Mouse (Mus musculus): ENCODE measurements around the gene Gli1. TPM values are rescaled to one million over a fixed set of nuclear protein-coding genes. Genes with fewer than 3 reads are reported as not detected.

The Gli1 gene
- polyA plus RNA-seq, 1 experiment from 2014 or later: 16.9 TPM

DNA sequence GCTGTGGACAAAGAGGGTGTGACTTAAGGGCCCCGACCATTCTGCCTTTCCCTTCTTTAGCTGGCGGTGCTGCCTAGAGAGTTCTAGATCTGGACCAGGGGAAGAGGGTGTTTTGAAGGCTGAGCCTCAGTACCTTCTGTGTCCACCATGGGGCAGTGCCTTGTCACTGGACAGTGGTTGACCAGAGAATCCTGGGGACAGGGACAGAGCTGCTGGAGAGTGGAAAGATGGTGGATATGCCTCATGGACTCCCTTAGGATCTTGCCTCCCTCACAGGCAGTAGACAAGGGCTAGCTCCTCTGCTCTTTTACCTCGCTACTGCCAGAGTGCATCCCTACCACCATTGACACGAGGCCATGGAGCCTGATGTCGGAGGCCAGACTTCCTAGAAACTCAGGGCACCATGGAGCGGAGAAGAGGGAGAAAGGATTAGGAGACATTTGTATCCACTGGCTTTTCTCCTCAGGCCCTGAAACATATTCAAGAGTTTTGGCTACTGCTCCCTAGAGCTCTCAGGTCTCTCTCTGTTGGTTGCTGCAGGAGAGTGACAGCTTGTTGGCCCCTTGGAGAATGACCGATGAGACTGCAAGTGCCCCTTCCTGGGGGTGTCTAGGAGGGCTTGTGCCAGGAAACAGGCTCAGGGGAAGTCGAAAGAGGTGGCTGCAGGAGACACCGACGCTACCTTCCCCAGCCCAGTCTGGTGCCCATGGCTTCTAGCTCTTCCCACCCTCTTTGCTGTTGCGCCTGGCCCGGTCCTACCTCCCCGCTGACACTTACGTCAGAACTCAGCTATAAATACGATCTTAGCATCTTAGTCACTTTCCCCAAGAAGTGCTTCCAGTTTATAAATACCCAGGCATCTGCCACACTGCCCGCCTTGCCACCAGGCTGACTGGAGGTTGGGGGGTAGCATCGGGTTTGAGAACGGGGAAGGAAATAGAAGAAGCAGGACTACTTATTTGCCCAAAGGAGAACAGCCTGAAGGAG lies 12.4 kb upstream of the Gli1 start, which contains the start of gene Inhbe:
Gene Inhbe, minus strand, starts transcription at position 503 of the 987 bp plus-strand sequence.
- no peaks in the 10 kb centered on the region for H3K27me3 ChIP-seq (ENCODE audit: insufficient read depth, low read length)
- no peaks in the 10 kb centered on the region for H3K36me3 ChIP-seq (ENCODE audit: insufficient read depth)
- no peaks in the 10 kb centered on the region for H3K4me1 ChIP-seq (ENCODE audit: insufficient read depth)
- no peaks in the 10 kb centered on the region for H3K9me3 ChIP-seq (ENCODE audit: low read depth, low read length)
- TF ChIP-seq CTCF (IDR thresholded peaks at IDR 0.05; ENCODE audit: low read depth): peak; percentile 57
- WGBS: 74% methylated on average over 18 of the region's 18 CpGs
- no peak within 1 kb of the TSS for H3K4me2 ChIP-seq
- peak; percentile 24 for DNase-seq
- no peak within 1 kb of the TSS for H3K27ac ChIP-seq (ENCODE audit: low read depth)
- H3K9ac ChIP-seq: no peak within 1 kb of the TSS
- no peak for ATAC-seq (ENCODE audit: insufficient read depth)
- H3K4me3 ChIP-seq (ENCODE audit: low read depth, low read length): no peak within 1 kb of the TSS

DNA sequence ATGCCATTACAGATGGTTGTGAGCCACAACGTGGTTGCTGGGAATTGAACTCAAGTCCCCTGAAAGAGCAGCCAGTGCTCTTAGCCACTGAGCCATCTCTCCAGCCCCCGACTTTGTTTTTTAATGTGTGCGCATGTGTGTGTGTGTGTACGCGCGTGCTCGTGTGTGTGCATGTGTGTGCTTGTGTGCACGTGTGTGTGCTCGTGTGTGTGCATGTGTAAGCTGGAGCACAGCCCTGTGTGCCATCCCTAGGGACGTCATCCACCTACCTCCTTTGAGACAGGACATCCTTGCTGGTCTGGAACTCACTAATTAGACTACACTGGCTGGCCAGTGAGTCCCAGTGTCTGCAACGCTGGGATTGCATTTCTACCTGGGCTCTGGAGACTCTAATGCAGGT lies 11.0 kb upstream of the Gli1 start:
- no peak for TF ChIP-seq CTCF (IDR thresholded peaks at IDR 0.05; ENCODE audit: low read depth)
- DNase-seq (no peak), ATAC-seq (ENCODE audit: insufficient read depth) (no peak)
- Histone ChIP-seq H3K36me3 (ENCODE audit: insufficient read depth) (no peaks in the 10 kb centered on the region), H3K9me3 (ENCODE audit: low read depth, low read length) (no peaks in the 10 kb centered on the region), H3K27ac (ENCODE audit: low read depth) (no peak overlapping the region), H3K4me1 (ENCODE audit: insufficient read depth) (no peaks in the 10 kb centered on the region), H3K4me2 (no peak overlapping the region), H3K27me3 (ENCODE audit: insufficient read depth, low read length) (no peaks in the 10 kb centered on the region), H3K9ac (no peak overlapping the region), H3K4me3 (ENCODE audit: low read depth, low read length) (no peak overlapping the region)
- WGBS: 90% methylated on average over 11 of the region's 11 CpGs

DNA sequence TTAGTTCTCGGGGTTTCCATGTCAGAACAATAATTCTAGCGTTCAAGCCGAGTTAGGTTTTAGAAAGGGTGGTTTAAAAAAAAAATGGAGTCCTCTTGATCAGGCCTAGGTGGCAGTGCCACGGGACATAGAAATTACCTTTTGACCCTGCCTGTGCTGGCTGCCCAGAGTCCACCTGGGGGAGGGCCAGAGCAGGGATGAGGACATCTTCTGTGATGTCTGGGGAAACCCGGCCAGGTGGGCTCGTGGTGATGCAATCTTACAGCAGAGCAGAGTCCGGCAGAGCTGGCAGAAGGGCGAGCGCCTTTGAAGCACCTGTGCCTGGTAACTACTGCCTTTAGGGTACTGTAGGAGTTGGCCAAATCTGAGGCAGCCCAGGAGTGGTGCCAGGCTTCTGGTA lies 10.4 kb upstream of the Gli1 start:
- Histone ChIP-seq H3K27ac (ENCODE audit: low read depth) (no peak overlapping the region), H3K9ac (no peak overlapping the region), H3K36me3 (ENCODE audit: insufficient read depth) (no peaks in the 10 kb centered on the region), H3K4me3 (ENCODE audit: low read depth, low read length) (no peak overlapping the region), H3K9me3 (ENCODE audit: low read depth, low read length) (no peaks in the 10 kb centered on the region), H3K4me1 (ENCODE audit: insufficient read depth) (no peaks in the 10 kb centered on the region), H3K4me2 (no peak overlapping the region), H3K27me3 (ENCODE audit: insufficient read depth, low read length) (no peaks in the 10 kb centered on the region)
- 82% methylated on average over 9 of the region's 9 CpGs for WGBS
- ATAC-seq (ENCODE audit: insufficient read depth) (no peak), DNase-seq (no peak)
- no peak for TF ChIP-seq CTCF (IDR thresholded peaks at IDR 0.05; ENCODE audit: low read depth)

DNA sequence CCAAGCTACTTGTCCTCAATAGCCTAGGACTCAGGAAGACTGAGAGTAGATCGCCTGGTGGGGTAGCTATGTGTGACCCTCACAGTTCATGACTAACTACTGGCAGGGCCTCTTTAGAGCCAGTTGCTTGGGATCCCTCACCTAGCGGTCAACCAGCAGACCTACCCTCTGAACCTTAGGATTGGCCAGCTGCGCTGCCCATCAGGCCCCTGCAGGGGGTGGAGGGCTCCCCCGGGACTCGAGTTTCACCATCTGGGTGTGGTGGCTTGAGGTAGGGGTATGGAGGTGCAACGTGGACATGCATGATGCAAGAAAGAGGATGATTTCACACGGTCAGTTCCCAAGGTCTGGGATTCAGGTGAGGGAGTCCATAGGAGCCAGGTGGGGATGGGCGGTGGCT lies 9.9 kb upstream of the Gli1 start:
- 67% methylated on average over 8 of the region's 8 CpGs for WGBS
- ATAC-seq (ENCODE audit: insufficient read depth) (no peak), DNase-seq (no peak)
- no peaks in the 10 kb centered on the region for H3K36me3 ChIP-seq (ENCODE audit: insufficient read depth)
- H3K4me2 ChIP-seq: no peak overlapping the region
- no peak overlapping the region for H3K4me3 ChIP-seq (ENCODE audit: low read depth, low read length)
- no peaks in the 10 kb centered on the region for H3K9me3 ChIP-seq (ENCODE audit: low read depth, low read length)
- no peak overlapping the region for H3K9ac ChIP-seq
- TF ChIP-seq CTCF (IDR thresholded peaks at IDR 0.05; ENCODE audit: low read depth): no peak
- H3K4me1 ChIP-seq (ENCODE audit: insufficient read depth): no peaks in the 10 kb centered on the region
- no peaks in the 10 kb centered on the region for H3K27me3 ChIP-seq (ENCODE audit: insufficient read depth, low read length)
- H3K27ac ChIP-seq (ENCODE audit: low read depth): no peak overlapping the region

DNA sequence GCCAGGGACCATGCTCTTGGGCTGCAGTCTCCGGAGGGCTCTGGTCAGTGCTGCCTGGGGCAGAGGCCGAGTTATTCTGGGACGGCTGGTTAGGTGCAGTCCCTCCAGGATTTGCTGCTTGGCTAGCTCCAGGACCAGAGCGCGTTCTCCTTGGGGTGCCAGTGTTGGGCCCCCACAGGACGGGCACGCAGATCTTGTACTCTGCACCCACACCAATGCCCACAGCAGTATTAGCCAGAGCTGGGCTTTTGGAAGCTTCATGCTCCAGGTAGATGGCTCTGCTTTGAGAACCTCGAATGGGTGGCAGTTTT lies 9.5 kb upstream of the Gli1 start:
- Histone ChIP-seq H3K27me3 (ENCODE audit: insufficient read depth, low read length) (no peaks in the 10 kb centered on the region), H3K36me3 (ENCODE audit: insufficient read depth) (no peaks in the 10 kb centered on the region), H3K9me3 (ENCODE audit: low read depth, low read length) (no peaks in the 10 kb centered on the region), H3K4me3 (ENCODE audit: low read depth, low read length) (no peak overlapping the region), H3K4me1 (ENCODE audit: insufficient read depth) (no peaks in the 10 kb centered on the region), H3K9ac (no peak overlapping the region), H3K4me2 (peak overlapping the region; percentile 55), H3K27ac (ENCODE audit: low read depth) (no peak overlapping the region)
- TF ChIP-seq CTCF (IDR thresholded peaks at IDR 0.05; ENCODE audit: low read depth): no peak; the same call in 1 of the 2 replicates
- DNase-seq (no peak), ATAC-seq (ENCODE audit: insufficient read depth) (no peak)
- WGBS: 79% methylated on average over 8 of the region's 8 CpGs

DNA sequence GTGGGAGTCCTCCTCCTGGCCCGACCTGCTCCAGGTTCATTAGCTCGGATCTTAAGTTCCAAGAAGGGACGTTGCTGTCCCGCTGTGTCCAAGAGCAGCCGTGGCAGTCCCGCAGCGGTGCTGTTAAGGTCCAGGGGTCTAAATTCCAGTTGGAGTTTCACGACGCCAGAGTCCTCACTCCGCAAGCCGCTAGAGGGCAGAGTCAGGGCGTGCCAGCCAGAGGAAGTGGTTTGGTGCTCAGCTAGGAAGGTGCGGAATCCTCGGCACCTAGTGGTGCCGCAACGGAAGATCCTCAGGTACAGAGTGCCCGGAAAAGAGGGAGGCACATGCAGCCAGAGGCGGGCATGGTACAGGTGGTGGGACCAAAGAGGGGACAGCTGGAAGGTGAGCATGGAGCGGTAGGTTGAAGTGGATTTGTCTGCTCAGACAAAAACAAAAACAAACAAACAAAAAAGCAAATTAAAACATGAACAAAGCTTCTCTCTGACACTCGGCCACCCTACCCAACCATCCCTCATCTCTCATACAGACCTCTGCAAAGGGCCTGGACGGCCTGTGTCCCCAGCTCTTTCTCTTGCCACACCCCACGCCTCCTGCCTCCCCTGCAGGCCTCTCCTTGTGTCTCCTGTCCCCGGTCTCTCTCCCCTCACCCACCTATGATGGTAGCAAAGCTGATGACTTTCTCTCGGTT lies 9.0 kb upstream of the Gli1 start:
- H3K36me3 ChIP-seq (ENCODE audit: insufficient read depth): no peaks in the 10 kb centered on the region
- peak overlapping the region; percentile 55 for H3K4me2 ChIP-seq
- 0 out of 2 replicates have a peak overlapping the region, but pooled peaks have one; percentile 34 for H3K9ac ChIP-seq
- H3K27me3 ChIP-seq (ENCODE audit: insufficient read depth, low read length): no peaks in the 10 kb centered on the region
- H3K4me1 ChIP-seq (ENCODE audit: insufficient read depth): no peaks in the 10 kb centered on the region
- TF ChIP-seq CTCF (IDR thresholded peaks at IDR 0.05; ENCODE audit: low read depth): peak; percentile 92
- ATAC-seq (ENCODE audit: insufficient read depth): peak; percentile 82
- H3K27ac ChIP-seq (ENCODE audit: low read depth): no peak overlapping the region
- WGBS: 8% methylated on average over 24 of the region's 24 CpGs
- H3K9me3 ChIP-seq (ENCODE audit: low read depth, low read length): no peaks in the 10 kb centered on the region
- peak overlapping the region; percentile 17; the same call in 1 of the 2 replicates for H3K4me3 ChIP-seq (ENCODE audit: low read depth, low read length)
- DNase-seq: peak; percentile 89

DNA sequence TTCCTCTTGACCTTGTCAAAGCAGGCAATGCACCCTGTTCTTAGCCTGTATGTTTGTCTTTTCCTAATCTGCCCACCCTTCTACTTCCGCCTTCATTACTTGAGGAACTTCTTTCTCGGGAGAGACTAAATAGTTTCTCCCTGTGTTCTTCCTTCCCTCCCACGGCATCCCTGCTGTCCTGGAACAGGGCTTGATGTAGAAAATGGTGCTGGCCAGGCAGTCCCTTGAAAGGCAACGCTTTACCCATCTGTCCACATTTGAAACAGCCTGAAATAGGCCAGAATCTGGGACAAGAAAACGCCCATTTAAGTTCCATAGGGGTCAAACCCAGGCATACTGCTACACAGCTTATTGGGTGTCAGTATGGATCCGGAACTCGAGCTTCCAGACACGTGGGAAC lies 8.0 kb upstream of the Gli1 start:
- no peak for TF ChIP-seq CTCF (IDR thresholded peaks at IDR 0.05; ENCODE audit: low read depth)
- WGBS: 72% methylated on average over 8 of the region's 8 CpGs

More for the DNA sequence above, 8.0 kb upstream of the Gli1 start:
- Histone ChIP-seq H3K27me3 (ENCODE audit: insufficient read depth, low read length) (no peaks in the 10 kb centered on the region), H3K4me3 (ENCODE audit: low read depth, low read length) (no peak overlapping the region), H3K9me3 (ENCODE audit: low read depth, low read length) (no peaks in the 10 kb centered on the region), H3K27ac (ENCODE audit: low read depth) (no peak overlapping the region), H3K36me3 (ENCODE audit: insufficient read depth) (no peaks in the 10 kb centered on the region), H3K4me2 (no peak overlapping the region), H3K4me1 (ENCODE audit: insufficient read depth) (no peaks in the 10 kb centered on the region), H3K9ac (no peak overlapping the region)
- ATAC-seq (ENCODE audit: insufficient read depth): no peak; the same call in 1 of the 2 replicates
- no peak for DNase-seq
